Mouse (Mus musculus) spleen, adult 2 months (tissue): ENCODE measurements around the gene Swsap1.

ENCODE experiments used
- CTCF ChIP-seq: fragments of 200-500 bp; IDR thresholded peaks from 2 replicates; pipeline ENCODE4 v1.5.1; 2011; ENCODE audit warnings: mild to moderate bottlenecking, inconsistent platforms; ENCODE audit not compliant: insufficient read depth, insufficient read length, insufficient replicate concordance; ENCODE audit errors: extremely low read depth
- POLR2A ChIP-seq: fragments of 200-500 bp; IDR thresholded peaks from 2 replicates; pipeline ENCODE4 v1.6.1; 2011; ENCODE audit warnings: low read depth, low read length, inconsistent platforms

GRCm38 (mm10) chr9:21953600-21953999, 2.0 kb upstream of the Swsap1 start:
- no peak for TF ChIP-seq CTCF
- TF ChIP-seq POLR2A, result no peak
